Mouse (Mus musculus): ENCODE measurements around the gene Tmem151a. TPM values are rescaled to one million over a fixed set of nuclear protein-coding genes. Genes with fewer than 3 reads are reported as not detected.

The Tmem151a gene
- polyA plus RNA-seq, 1 experiment from 2014 or later = 6.8 TPM

- Histone ChIP-seq H3K4me1 (ENCODE audit: control insufficient read depth, insufficient read depth, low read length) (peaks cover 26% of the 10 kb centered on the region), H3K4me2 (ENCODE audit: low read depth, low read length) (peak overlapping the region; percentile 99), H3K9me3 (replicated peaks; ENCODE audit: control insufficient read depth, low read length) (no peaks in the 10 kb centered on the region), H3K36me3 (ENCODE audit: control insufficient read depth, insufficient read depth, low read length) (peaks cover 3% of the 10 kb centered on the region), H3K27me3 (ENCODE audit: control insufficient read depth, insufficient read depth, low read length) (no peaks in the 10 kb centered on the region), H3K9ac (ENCODE audit: low read length) (peak overlapping the region; percentile 85), H3K4me3 (replicated peaks; ENCODE audit: low read length) (peak overlapping the region; percentile 60), H3K27ac (ENCODE audit: low read length) (no peak overlapping the region)
- 4% methylated on average over 30 of the region's 31 CpGs for WGBS
- no peak for ATAC-seq (ENCODE audit: insufficient read depth, low FRiP score)
Measured at GRCm38 (mm10) chr19:5097521-5098362, 12.4 kb upstream of the Tmem151a start.

DNA sequence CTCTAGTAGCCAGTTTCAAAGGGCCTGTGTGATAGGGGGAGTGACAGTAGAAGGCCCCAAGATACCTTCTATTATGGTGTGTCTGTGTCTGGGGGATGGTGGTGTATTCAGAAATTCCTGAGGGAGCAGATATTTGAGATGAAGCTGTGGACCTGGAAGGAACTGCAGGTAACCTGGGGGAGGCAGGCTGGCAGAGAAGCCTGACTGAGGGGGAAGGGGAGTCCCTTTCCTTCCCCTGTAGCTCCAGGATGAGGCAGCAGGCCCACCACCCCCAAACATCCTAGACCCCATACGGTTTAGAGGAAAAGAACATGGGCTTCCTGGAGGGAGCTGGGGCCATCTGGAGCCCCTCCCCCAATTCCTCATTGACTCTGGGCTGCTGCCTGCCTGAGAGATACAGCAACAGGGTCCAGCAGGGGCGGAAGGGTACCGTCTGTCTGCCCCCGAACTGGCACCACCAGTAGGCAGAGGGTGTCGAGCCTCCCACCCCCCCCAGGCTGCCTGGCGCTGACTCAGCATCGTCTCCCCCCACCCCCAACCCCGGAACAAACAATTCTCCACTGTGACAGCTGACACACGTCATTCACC lies 10.7 kb upstream of the Tmem151a start:
- no peak for ATAC-seq (ENCODE audit: insufficient read depth, low FRiP score)
- H3K4me3 ChIP-seq (replicated peaks; ENCODE audit: low read length) = no peak overlapping the region
- no peak overlapping the region for H3K27ac ChIP-seq (ENCODE audit: low read length)
- H3K9ac ChIP-seq (ENCODE audit: low read length) = no peak overlapping the region
- no peaks in the 10 kb centered on the region for H3K9me3 ChIP-seq (replicated peaks; ENCODE audit: control insufficient read depth, low read length)
- H3K27me3 ChIP-seq (ENCODE audit: control insufficient read depth, insufficient read depth, low read length) = no peaks in the 10 kb centered on the region
- peaks cover 26% of the 10 kb centered on the region for H3K4me1 ChIP-seq (ENCODE audit: control insufficient read depth, insufficient read depth, low read length)
- peaks cover 3% of the 10 kb centered on the region; the same call in 1 of the 2 replicates for H3K36me3 ChIP-seq (ENCODE audit: control insufficient read depth, insufficient read depth, low read length)
- H3K4me2 ChIP-seq (ENCODE audit: low read depth, low read length) = no peak overlapping the region
- 13% methylated on average over 9 of the region's 9 CpGs for WGBS

DNA sequence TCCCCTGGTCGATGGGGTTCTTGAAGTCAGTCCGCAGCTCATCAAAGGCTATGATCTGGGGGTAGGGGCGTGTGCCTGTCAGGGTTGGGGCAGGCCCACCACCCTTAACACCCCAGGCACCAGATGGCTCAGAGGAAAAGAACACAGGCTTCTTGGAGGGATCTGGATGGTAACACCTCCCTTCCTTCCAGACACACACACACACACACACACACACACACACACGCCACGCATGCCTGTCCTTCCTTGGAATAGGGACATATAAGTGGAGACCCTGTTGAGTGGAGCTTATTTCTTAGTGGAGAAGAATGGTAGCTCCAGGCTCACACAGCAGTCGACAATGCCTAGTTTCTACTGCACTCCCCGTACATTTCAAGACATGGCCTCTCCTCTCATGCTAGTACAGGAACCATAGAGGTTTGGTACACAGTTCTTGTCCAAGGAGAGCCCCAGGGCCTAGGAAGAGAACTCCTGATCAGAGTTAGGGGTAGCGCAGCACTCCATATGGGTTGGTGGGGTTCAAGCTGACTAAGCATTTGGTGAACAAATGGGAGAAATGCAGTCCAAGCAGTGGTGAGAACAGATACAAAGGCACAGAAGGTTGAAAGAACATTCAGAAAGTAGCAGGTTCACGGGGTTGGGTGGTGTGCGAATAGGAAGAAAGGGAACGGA lies 9.6 kb upstream of the Tmem151a start:
- no peak for ATAC-seq (ENCODE audit: insufficient read depth, low FRiP score)
- WGBS = 45% methylated on average over 11 of the region's 11 CpGs

GRCm38 (mm10) chr19:5094243-5094632 lies 8.9 kb upstream of the Tmem151a start:
- Histone ChIP-seq H3K9ac (ENCODE audit: low read length) (no peak overlapping the region; the same call in 1 of the 2 replicates), H3K4me2 (ENCODE audit: low read depth, low read length) (no peak overlapping the region), H3K36me3 (ENCODE audit: control insufficient read depth, insufficient read depth, low read length) (no peaks in the 10 kb centered on the region), H3K9me3 (replicated peaks; ENCODE audit: control insufficient read depth, low read length) (no peaks in the 10 kb centered on the region), H3K4me1 (ENCODE audit: control insufficient read depth, insufficient read depth, low read length) (peaks cover 31% of the 10 kb centered on the region), H3K4me3 (replicated peaks; ENCODE audit: low read length) (no peak overlapping the region; the same call in 1 of the 2 replicates), H3K27ac (ENCODE audit: low read length) (no peak overlapping the region), H3K27me3 (ENCODE audit: control insufficient read depth, insufficient read depth, low read length) (no peaks in the 10 kb centered on the region)
- WGBS = 2% methylated on average over 21 of the region's 21 CpGs
- ATAC-seq (ENCODE audit: insufficient read depth, low FRiP score) = peak; percentile 58; the same call in 1 of the 2 replicates

More for the DNA sequence above, 9.6 kb upstream of the Tmem151a start:
- H3K9me3 ChIP-seq (replicated peaks; ENCODE audit: control insufficient read depth, low read length) = no peaks in the 10 kb centered on the region
- no peak overlapping the region; the same call in 1 of the 2 replicates for H3K9ac ChIP-seq (ENCODE audit: low read length)
- no peak overlapping the region for H3K4me2 ChIP-seq (ENCODE audit: low read depth, low read length)
- H3K36me3 ChIP-seq (ENCODE audit: control insufficient read depth, insufficient read depth, low read length) = peaks cover under 1% of the 10 kb centered on the region; the same call in 1 of the 2 replicates
- H3K4me1 ChIP-seq (ENCODE audit: control insufficient read depth, insufficient read depth, low read length) = peaks cover 26% of the 10 kb centered on the region
- no peak overlapping the region for H3K4me3 ChIP-seq (replicated peaks; ENCODE audit: low read length)
- H3K27ac ChIP-seq (ENCODE audit: low read length) = no peak overlapping the region
- no peaks in the 10 kb centered on the region for H3K27me3 ChIP-seq (ENCODE audit: control insufficient read depth, insufficient read depth, low read length)

DNA sequence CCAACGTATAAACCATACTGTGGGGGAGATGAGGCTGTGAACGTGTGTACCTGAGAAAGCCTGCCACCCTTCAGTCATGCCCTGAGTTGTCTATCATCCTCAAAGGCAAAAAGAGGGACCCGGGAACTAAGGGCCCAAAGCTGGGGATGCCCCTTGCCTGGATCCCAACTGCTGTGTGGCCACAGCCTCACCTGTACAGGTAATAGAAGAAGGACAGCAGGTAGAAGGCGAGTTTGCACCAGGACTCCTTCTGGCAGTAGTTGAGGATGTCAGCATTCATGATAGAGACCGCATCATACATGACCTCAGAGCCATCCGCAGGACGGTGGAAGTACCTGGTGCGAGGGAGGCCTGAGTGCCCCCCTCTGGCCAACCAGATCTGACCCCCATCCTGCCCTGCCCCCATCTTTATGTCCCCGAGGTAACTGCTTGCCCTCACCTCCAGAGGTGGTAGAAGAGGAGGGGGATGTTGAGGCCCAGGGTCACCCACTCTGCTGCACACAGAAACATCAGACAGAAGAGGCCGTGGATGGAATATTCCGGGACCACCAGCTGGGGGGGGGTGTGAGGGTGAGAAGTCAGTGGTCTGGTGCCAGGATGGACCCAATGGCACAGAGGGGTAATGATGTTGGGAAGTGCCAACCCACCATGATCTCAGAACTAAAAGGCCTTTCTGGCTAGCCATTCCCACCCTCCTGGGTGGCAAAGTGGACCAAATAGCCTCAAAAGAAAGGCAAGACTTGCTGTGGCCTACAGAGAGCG lies 8.3 kb upstream of the Tmem151a start:
- Histone ChIP-seq H3K4me2 (ENCODE audit: low read depth, low read length) (no peak overlapping the region), H3K9ac (ENCODE audit: low read length) (no peak overlapping the region), H3K36me3 (ENCODE audit: control insufficient read depth, insufficient read depth, low read length) (no peaks in the 10 kb centered on the region), H3K27me3 (ENCODE audit: control insufficient read depth, insufficient read depth, low read length) (no peaks in the 10 kb centered on the region), H3K27ac (ENCODE audit: low read length) (no peak overlapping the region), H3K4me3 (replicated peaks; ENCODE audit: low read length) (no peak overlapping the region), H3K4me1 (ENCODE audit: control insufficient read depth, insufficient read depth, low read length) (peaks cover 34% of the 10 kb centered on the region), H3K9me3 (replicated peaks; ENCODE audit: control insufficient read depth, low read length) (no peaks in the 10 kb centered on the region)
- no peak for ATAC-seq (ENCODE audit: insufficient read depth, low FRiP score)
- 75% methylated on average over 12 of the region's 12 CpGs for WGBS

- Histone ChIP-seq H3K4me1 (ENCODE audit: control insufficient read depth, insufficient read depth, low read length) (peaks cover 33% of the 10 kb centered on the region), H3K9ac (ENCODE audit: low read length) (no peak overlapping the region), H3K4me2 (ENCODE audit: low read depth, low read length) (no peak overlapping the region), H3K9me3 (replicated peaks; ENCODE audit: control insufficient read depth, low read length) (no peaks in the 10 kb centered on the region), H3K27me3 (ENCODE audit: control insufficient read depth, insufficient read depth, low read length) (no peaks in the 10 kb centered on the region), H3K36me3 (ENCODE audit: control insufficient read depth, insufficient read depth, low read length) (no peaks in the 10 kb centered on the region), H3K27ac (ENCODE audit: low read length) (no peak overlapping the region), H3K4me3 (replicated peaks; ENCODE audit: low read length) (no peak overlapping the region)
- 84% methylated on average over 10 of the region's 10 CpGs for WGBS
- no peak for ATAC-seq (ENCODE audit: insufficient read depth, low FRiP score)
Measured at GRCm38 (mm10) chr19:5092083-5092482, 6.8 kb upstream of the Tmem151a start.

GRCm38 (mm10) chr19:5089324-5089723 lies 4.0 kb upstream of the Tmem151a start:
- peak overlapping the region; percentile 91 for H3K4me2 ChIP-seq (ENCODE audit: low read depth, low read length)
- no peak for ATAC-seq (ENCODE audit: insufficient read depth, low FRiP score)

DNA sequence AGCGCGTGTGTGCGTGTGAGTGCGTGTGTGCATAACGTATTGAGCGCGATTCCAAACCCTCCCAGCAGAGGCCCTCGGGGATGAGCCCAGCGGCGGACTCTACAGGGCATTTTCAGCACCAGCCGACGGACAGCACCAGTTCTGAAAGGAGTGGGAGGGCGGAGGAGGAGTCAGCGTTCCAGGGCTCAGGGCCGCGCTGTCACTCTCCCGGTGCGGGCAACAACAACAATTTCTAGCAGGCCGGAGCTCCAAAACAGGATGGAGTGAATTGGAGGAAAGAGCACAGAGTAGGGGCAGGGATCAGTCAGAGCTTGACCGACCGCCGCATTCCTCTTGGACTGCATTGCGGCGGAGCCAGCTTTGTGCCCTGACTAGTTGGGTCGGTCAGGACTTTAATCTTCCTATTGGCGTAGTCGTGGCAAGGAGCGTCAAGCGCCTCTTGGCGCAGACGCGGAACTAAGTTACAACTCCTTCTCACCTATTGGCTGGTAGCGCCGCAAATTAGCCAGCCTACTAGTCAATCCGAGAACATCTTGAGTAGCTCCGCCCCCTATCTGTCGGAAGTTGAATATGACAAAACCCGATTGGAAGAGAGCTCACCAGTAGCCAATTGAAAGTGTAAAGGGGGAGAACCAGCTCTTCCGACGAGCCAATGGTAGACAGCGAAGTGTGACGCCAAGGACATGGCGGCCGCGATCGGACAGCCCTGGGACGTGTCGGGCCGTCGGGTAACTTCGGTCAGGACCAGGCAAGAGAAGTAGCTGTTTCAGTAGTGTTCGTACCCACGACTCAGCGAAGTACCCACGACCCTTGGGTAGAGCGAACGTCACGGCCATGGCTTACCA lies 2.8 kb upstream of the Tmem151a start, which contains the start of gene Yif1a:
TSS of gene Yif1a (plus strand) at position 655 of the 845 bp plus-strand sequence.
- Histone ChIP-seq H3K27ac (ENCODE audit: low read length) (peak within 1 kb of the TSS; percentile 87), H3K27me3 (ENCODE audit: control insufficient read depth, insufficient read depth, low read length) (peaks cover 31% of the 10 kb centered on the region), H3K9me3 (replicated peaks; ENCODE audit: control insufficient read depth, low read length) (no peaks in the 10 kb centered on the region), H3K4me1 (ENCODE audit: control insufficient read depth, insufficient read depth, low read length) (peaks cover 20% of the 10 kb centered on the region), H3K9ac (ENCODE audit: low read length) (peak within 1 kb of the TSS; percentile 88), H3K4me2 (ENCODE audit: low read depth, low read length) (peak within 1 kb of the TSS; percentile 91), H3K4me3 (replicated peaks; ENCODE audit: low read length) (peak within 1 kb of the TSS; percentile 90), H3K36me3 (ENCODE audit: control insufficient read depth, insufficient read depth, low read length) (no peaks in the 10 kb centered on the region)
- under 1% methylated on average over 58 of the region's 58 CpGs for WGBS
- peak; percentile 92 for ATAC-seq (ENCODE audit: insufficient read depth, low FRiP score)

More at GRCm38 (mm10) chr19:5089324-5089723, 4.0 kb upstream of the Tmem151a start:
- Histone ChIP-seq H3K9ac (ENCODE audit: low read length) (peak overlapping the region; percentile 88), H3K9me3 (replicated peaks; ENCODE audit: control insufficient read depth, low read length) (no peaks in the 10 kb centered on the region), H3K27me3 (ENCODE audit: control insufficient read depth, insufficient read depth, low read length) (peaks cover 21% of the 10 kb centered on the region), H3K4me1 (ENCODE audit: control insufficient read depth, insufficient read depth, low read length) (peaks cover 22% of the 10 kb centered on the region), H3K4me3 (replicated peaks; ENCODE audit: low read length) (peak overlapping the region; percentile 90), H3K27ac (ENCODE audit: low read length) (no peak overlapping the region), H3K36me3 (ENCODE audit: control insufficient read depth, insufficient read depth, low read length) (no peaks in the 10 kb centered on the region)
- WGBS = 91% methylated on average over 4 of the region's 4 CpGs

Data from stomach, embryonic 16.5 days (tissue).